Mouse (Mus musculus) olfactory bulb, adult 2 months (tissue): Measurements from ENCODE around the gene Mlst8. TPM values are rescaled to one million over a fixed set of nuclear protein-coding genes. Genes with fewer than 3 reads are reported as not detected.

Experiments used
- H3K27ac ChIP-seq: fragments of 200-500 bp; 2 replicates; pipeline ENCODE4 v1.5.1; 2012; ENCODE audit warnings: low read depth, low read length; ENCODE audit not compliant: insufficient read depth
- H3K4me1 ChIP-seq: fragments of 200-500 bp; 2 replicates; pipeline ENCODE4 v1.6.1; 2012; ENCODE audit warnings: low read length; ENCODE audit not compliant: control insufficient read depth, insufficient read depth
- H3K4me3 ChIP-seq: fragments of 200-500 bp; 2 replicates; pipeline ENCODE4 v1.5.1; 2012; ENCODE audit warnings: mild to moderate bottlenecking, low read depth, low read length, moderate library complexity; ENCODE audit not compliant: insufficient read depth
- CTCF ChIP-seq: fragments of 200-500 bp; IDR thresholded peaks from 2 replicates; pipeline ENCODE4 v1.5.1; 2012; ENCODE audit warnings: low read depth, mild to moderate bottlenecking, low read length, moderate library complexity; ENCODE audit not compliant: insufficient read depth
- POLR2A ChIP-seq: fragments of 200-500 bp; IDR thresholded peaks from 2 replicates; pipeline ENCODE4 v1.6.1; 2012; ENCODE audit warnings: mild to moderate bottlenecking, low read depth, low read length, moderate library complexity; ENCODE audit not compliant: insufficient read depth
- WGBS: fragments of 180-500 bp; shearing (Covaris S2); methylation state at CpG from one replicate; pipeline ENCODE4 v1.1.7; 2018; 5-methylcytosine and 5-hydroxymethylcytosine counted together
- polyA plus RNA-seq: library from polyadenylated mRNA; stranded (reverse); fragments of >200 nt; gene quantifications from 2 replicates; pipeline ENCODE4 v1.2.4, GENCODE M21; 2012; ENCODE audit warnings: low replicate concordance; ENCODE audit not compliant: missing spikeins, insufficient read depth, insufficient read length

The Mlst8 gene
- polyA plus RNA-seq, 1 experiment, result not detected

- Histone ChIP-seq H3K4me3 (0 out of 2 replicates have a peak overlapping the region, but pooled peaks have one; percentile 87), H3K4me1 (peaks cover 28% of the 10 kb centered on the region), H3K27ac (peak overlapping the region; percentile 22)
- TF ChIP-seq POLR2A (no peak), CTCF (no peak)
- WGBS, result 31% methylated on average over 4 of the region's 4 CpGs
Measured at GRCm38 (mm10) chr17:24490399-24490798, 11.5 kb upstream of the Mlst8 start.

GRCm38 (mm10) chr17:24489265-24490030 lies 10.6 kb upstream of the Mlst8 start:
- H3K4me1 ChIP-seq, result peaks cover 26% of the 10 kb centered on the region
- TF ChIP-seq POLR2A, result no peak; the same call in 1 of the 2 replicates
- no peak for TF ChIP-seq CTCF
- 16% methylated on average over 19 of the region's 19 CpGs for WGBS
- peak overlapping the region; percentile 87 for H3K4me3 ChIP-seq
- peak overlapping the region; percentile 94 for H3K27ac ChIP-seq

GRCm38 (mm10) chr17:24488662-24489264 lies 9.9 kb upstream of the Mlst8 start:
- TF ChIP-seq POLR2A (peak; percentile 37; the same call in 1 of the 2 replicates), CTCF (no peak)
- WGBS, result under 1% methylated on average over 72 of the region's 81 CpGs
- Histone ChIP-seq H3K4me1 (peaks cover 26% of the 10 kb centered on the region), H3K4me3 (peak overlapping the region; percentile 87), H3K27ac (peak overlapping the region; percentile 94)

GRCm38 (mm10) chr17:24488186-24488661 lies 9.3 kb upstream of the Mlst8 start, which contains the start of gene Caskin1:
Gene Caskin1, plus strand, starts transcription at chr17:24488601.
- WGBS, result under 1% methylated on average over 45 of the region's 45 CpGs
- TF ChIP-seq POLR2A (no peak), CTCF (no peak)
- peak within 1 kb of the TSS; percentile 87 for H3K4me3 ChIP-seq
- peak within 1 kb of the TSS; percentile 94 for H3K27ac ChIP-seq
- peaks cover 26% of the 10 kb centered on the region for H3K4me1 ChIP-seq

- WGBS, result 39% methylated on average over 11 of the region's 11 CpGs
Measured at GRCm38 (mm10) chr17:24485090-24485860, 6.4 kb upstream of the Mlst8 start.

GRCm38 (mm10) chr17:24483495-24483894 lies 4.6 kb upstream of the Mlst8 start:
- no peak overlapping the region for H3K4me3 ChIP-seq
- 96% methylated on average over 3 of the region's 3 CpGs for WGBS
- no peak overlapping the region for H3K27ac ChIP-seq
- H3K4me1 ChIP-seq, result peaks cover 11% of the 10 kb centered on the region
- no peak for TF ChIP-seq CTCF
- TF ChIP-seq POLR2A, result no peak

More at GRCm38 (mm10) chr17:24485090-24485860, 6.4 kb upstream of the Mlst8 start:
- TF ChIP-seq POLR2A, result no peak
- TF ChIP-seq CTCF, result no peak
- Histone ChIP-seq H3K4me3 (no peak overlapping the region), H3K4me1 (peaks cover 20% of the 10 kb centered on the region), H3K27ac (peak overlapping the region; percentile 46)

GRCm38 (mm10) chr17:24481027-24481815 lies 2.3 kb upstream of the Mlst8 start:
- H3K4me1 ChIP-seq, result peaks cover 16% of the 10 kb centered on the region
- 97% methylated on average over 20 of the region's 20 CpGs for WGBS
- TF ChIP-seq POLR2A (no peak), CTCF (no peak)

More at GRCm38 (mm10) chr17:24481027-24481815, 2.3 kb upstream of the Mlst8 start:
- H3K4me3 ChIP-seq, result no peak overlapping the region
- H3K27ac ChIP-seq, result no peak overlapping the region
